Mouse (Mus musculus) limb, embryonic 15.5 days (tissue): ENCODE data around the gene Plcb4. TPM values are rescaled to one million over a fixed set of nuclear protein-coding genes. Genes with fewer than 3 reads are reported as not detected.
"Not testable (repeated sequence)": the region's sequence is repeated elsewhere in the genome, so short reads cannot be mapped to it uniquely, and the experiment has no call there.

Experiments used
- ATAC-seq: fragments of 200-750 bp; cut with Nextera tagmentation; 2 replicates; pipeline ENCODE4 v1.8.0; 2017; ENCODE audit warnings: low read depth, moderate TSS enrichment; ENCODE audit not compliant: insufficient number of reproducible peaks, low FRiP score, low TSS enrichment
- H3K27ac ChIP-seq: fragments of 300-500 bp; sonication (generic); 2 replicates; pipeline ENCODE4 v1.5.1; 2015; ENCODE audit warnings: moderate library complexity, mild to moderate bottlenecking, inconsistent platforms
- H3K27me3 ChIP-seq: fragments of 300-500 bp; sonication (generic); 2 replicates; pipeline ENCODE4 v1.6.1; 2015; ENCODE audit warnings: inconsistent platforms
- H3K36me3 ChIP-seq: fragments of 300-500 bp; sonication (generic); 2 replicates; pipeline ENCODE4 v1.6.1; 2015; ENCODE audit warnings: inconsistent platforms
- H3K4me1 ChIP-seq: fragments of 300-500 bp; sonication (generic); 2 replicates; pipeline ENCODE4 v1.6.1; 2015; ENCODE audit warnings: inconsistent platforms
- H3K4me2 ChIP-seq: fragments of 300-500 bp; sonication (generic); 2 replicates; pipeline ENCODE4 v1.6.1; 2015; ENCODE audit warnings: mild to moderate bottlenecking, inconsistent platforms
- H3K4me3 ChIP-seq: fragments of 300-500 bp; sonication (generic); 2 replicates; pipeline ENCODE4 v1.5.1; 2015; ENCODE audit warnings: mild to moderate bottlenecking, inconsistent platforms
- H3K9ac ChIP-seq: fragments of 300-500 bp; sonication (generic); 2 replicates; pipeline ENCODE4 v1.6.1; 2015; ENCODE audit warnings: inconsistent platforms
- H3K9me3 ChIP-seq: fragments of 300-500 bp; sonication (generic); 2 replicates; pipeline ENCODE4 v1.6.1; 2016; ENCODE audit warnings: inconsistent platforms
- WGBS: fragments of 180-500 bp; shearing (Covaris S2); methylation state at CpG from one replicate; pipeline ENCODE4 v1.1.7; 2015; 5-methylcytosine and 5-hydroxymethylcytosine counted together
- polyA plus RNA-seq: library from polyadenylated mRNA; unstranded; fragments of >200 nt; fragmentation: Nextera tagmentation; extraction: Ambion mirVana; gene quantifications from 2 replicates; pipeline ENCODE4 v1.2.1, GENCODE M21; 2015

The Plcb4 gene
- polyA plus RNA-seq, 1 experiment from 2014 or later, result 17.4 TPM

DNA sequence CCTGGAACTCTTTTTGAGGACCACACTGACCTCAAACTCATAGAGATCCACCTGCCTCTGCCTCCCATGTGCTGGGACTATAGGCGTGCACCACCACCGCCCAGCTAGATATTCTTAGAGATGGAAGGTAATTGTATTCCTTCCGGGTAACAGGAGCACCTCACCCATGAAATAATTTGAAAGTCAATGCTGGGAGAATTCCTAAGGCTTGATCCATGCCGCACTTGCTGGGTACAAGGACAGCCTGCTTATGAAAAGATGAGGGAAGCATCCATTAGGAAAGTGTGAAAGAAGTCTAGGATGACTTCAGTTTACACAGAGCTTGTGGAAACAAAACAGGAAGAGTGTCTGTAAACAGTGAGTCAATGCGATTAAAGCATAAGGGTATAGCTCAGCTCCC, 232.9 kb downstream of the Plcb4 start:
- H3K9me3 ChIP-seq, result no peaks in the 10 kb centered on the region
- no peak overlapping the region for H3K9ac ChIP-seq
- H3K27ac ChIP-seq, result no peak overlapping the region
- no peaks in the 10 kb centered on the region for H3K4me1 ChIP-seq
- ATAC-seq, result no peak
- no peak overlapping the region for H3K4me3 ChIP-seq
- H3K36me3 ChIP-seq, result no peaks in the 10 kb centered on the region
- H3K4me2 ChIP-seq, result no peak overlapping the region
- no peaks in the 10 kb centered on the region for H3K27me3 ChIP-seq
- 89% methylated on average over 5 of the region's 5 CpGs for WGBS

GRCm38 (mm10) chr2:135894582-135894981, 235.8 kb downstream of the Plcb4 start:
- ATAC-seq, result no peak
- Histone ChIP-seq H3K4me2 (no peak overlapping the region), H3K9ac (no peak overlapping the region)

DNA sequence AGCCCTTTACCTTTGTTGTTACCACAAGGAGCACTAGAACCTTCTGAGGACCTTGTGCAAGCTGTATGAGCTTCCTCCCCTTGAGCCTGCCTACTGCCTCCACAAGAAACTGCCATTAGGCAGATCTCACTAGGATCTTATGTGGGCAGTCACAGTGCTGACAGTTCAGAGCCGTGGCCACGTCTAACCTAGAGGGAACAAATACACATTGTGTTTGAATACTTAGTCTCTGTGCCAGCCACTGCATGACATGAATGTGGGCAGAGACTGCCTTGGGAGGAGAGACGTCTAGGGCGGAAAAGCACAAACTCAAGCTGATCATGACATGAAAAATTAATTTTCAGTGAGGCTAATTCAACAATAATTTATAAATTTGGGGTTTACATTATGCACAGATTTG, 239.2 kb downstream of the Plcb4 start:
- Histone ChIP-seq H3K4me1 (no peaks in the 10 kb centered on the region), H3K4me2 (no peak overlapping the region), H3K36me3 (no peaks in the 10 kb centered on the region), H3K27me3 (no peaks in the 10 kb centered on the region), H3K27ac (no peak overlapping the region), H3K9me3 (no peaks in the 10 kb centered on the region), H3K9ac (no peak overlapping the region), H3K4me3 (no peak overlapping the region)
- no peak for ATAC-seq
- 75% methylated on average over 4 of the region's 4 CpGs for WGBS

More at GRCm38 (mm10) chr2:135894582-135894981, 235.8 kb downstream of the Plcb4 start:
- H3K4me1 ChIP-seq, result no peaks in the 10 kb centered on the region
- H3K9me3 ChIP-seq, result no peaks in the 10 kb centered on the region
- no peak overlapping the region for H3K4me3 ChIP-seq
- WGBS, result 86% methylated on average over 2 of the region's 2 CpGs
- no peak overlapping the region for H3K27ac ChIP-seq
- no peaks in the 10 kb centered on the region for H3K27me3 ChIP-seq
- no peaks in the 10 kb centered on the region for H3K36me3 ChIP-seq

- ATAC-seq, H3K27me3 ChIP-seq, H3K4me2 ChIP-seq, H3K4me3 ChIP-seq, H3K4me1 ChIP-seq, H3K9ac ChIP-seq, H3K27ac ChIP-seq, H3K9me3 ChIP-seq, H3K36me3 ChIP-seq: not testable (repeated sequence)
- WGBS, result 74% methylated on average over 4 of the region's 4 CpGs
Observed at GRCm38 (mm10) chr2:135899931-135900330, 241.1 kb downstream of the Plcb4 start.

DNA sequence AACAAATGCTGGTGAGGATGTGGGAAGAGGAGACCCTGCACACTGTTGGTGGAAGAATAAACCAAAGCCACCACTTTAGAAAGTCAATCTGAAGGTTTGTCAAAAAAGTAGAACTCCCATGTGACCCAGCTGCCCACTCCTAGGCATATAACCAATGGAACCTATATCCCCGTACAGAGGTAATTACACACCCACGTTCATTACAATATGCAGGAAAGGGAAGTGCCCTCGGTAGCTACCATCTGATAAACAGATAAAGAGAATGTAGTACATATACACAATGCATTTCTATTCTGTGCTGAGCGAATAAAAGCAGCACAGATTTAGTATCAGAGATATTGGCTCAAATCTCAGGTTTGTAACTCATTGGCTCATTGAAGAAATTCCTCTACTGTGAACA, 242.2 kb downstream of the Plcb4 start:
- no peak for ATAC-seq
- Histone ChIP-seq H3K27ac (no peak overlapping the region), H3K9ac (no peak overlapping the region), H3K4me3 (no peak overlapping the region), H3K4me2 (no peak overlapping the region), H3K36me3 (no peaks in the 10 kb centered on the region), H3K9me3 (no peaks in the 10 kb centered on the region), H3K4me1 (no peaks in the 10 kb centered on the region), H3K27me3 (no peaks in the 10 kb centered on the region)
- 85% methylated on average over 4 of the region's 4 CpGs for WGBS

DNA sequence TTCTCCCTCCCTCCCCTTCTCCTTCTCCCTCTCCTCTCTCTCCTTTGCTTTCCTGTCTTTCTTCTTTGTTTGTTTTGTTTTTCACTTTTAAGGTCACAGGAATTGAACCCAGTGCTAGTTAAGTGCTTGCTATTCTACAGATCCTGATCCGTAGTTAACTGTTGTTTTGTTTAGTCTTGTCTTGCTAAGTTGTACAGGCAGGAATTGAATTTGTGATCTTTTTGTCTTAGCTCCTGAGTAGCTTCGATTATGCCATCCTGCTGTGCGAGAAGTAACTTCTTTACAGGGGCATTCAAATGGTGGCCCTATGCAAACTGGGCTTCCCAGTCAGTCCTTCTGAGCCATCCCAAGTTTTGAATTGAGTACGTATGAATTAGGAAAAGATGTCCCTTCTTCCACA, 245.5 kb downstream of the Plcb4 start:
- Histone ChIP-seq H3K9me3 (no peaks in the 10 kb centered on the region), H3K27ac (no peak overlapping the region), H3K4me1 (no peaks in the 10 kb centered on the region), H3K36me3 (no peaks in the 10 kb centered on the region), H3K9ac (no peak overlapping the region), H3K4me2 (no peak overlapping the region), H3K4me3 (no peak overlapping the region), H3K27me3 (no peaks in the 10 kb centered on the region)
- no peak for ATAC-seq
- WGBS, result 81% methylated on average over 4 of the region's 4 CpGs

- ATAC-seq, result no peak
- Histone ChIP-seq H3K27ac (no peak overlapping the region), H3K4me1 (no peaks in the 10 kb centered on the region), H3K4me2 (no peak overlapping the region), H3K27me3 (no peaks in the 10 kb centered on the region), H3K9me3 (no peaks in the 10 kb centered on the region), H3K9ac (no peak overlapping the region), H3K36me3 (no peaks in the 10 kb centered on the region), H3K4me3 (no peak overlapping the region)
- 87% methylated on average over 4 of the region's 4 CpGs for WGBS
Observed at GRCm38 (mm10) chr2:135904791-135905190, 246.0 kb downstream of the Plcb4 start.

DNA sequence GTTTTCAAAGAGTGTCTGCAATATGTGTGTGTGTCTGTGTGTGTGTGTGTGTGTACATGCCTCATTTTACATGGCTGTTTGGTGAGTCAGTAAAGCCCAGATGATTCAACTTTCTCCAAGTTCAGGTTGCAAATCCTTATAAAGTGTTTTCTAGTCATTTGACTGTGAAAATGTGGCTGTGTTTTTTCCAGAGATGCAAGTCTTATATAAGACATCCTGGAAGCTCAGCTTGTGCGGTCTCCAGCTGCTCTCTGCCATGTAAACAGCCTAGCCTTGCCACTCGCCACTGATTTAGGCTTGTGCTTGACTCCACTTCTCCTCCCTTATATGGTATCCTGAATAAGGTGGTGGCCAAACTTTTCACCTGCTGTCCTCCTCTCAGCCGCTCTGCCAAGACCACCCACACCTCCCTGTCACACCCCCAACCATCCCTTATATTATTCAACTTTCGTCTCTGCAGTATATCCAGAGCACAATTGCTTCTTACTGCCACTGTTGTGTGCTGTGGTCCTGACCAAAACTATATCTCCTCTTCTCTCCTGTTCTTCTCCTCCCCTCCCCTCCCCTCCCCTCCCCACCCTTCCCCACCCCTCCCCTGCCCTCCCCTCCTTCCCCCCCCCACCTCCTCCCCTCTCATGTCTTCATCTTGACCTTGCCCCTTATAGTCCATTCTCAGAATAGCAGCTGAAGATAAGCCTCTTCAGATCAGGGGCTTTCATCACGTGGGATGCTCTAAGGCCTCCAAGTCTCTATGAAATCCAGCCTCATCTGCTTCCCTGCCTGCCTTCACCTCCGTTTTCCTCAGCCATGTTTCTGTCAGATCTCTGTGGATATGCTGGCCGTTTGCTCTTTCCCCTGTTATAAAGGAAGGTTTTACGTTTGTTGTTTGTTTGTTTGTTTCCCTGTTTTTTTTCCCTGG, 255.8 kb downstream of the Plcb4 start:
- no peaks in the 10 kb centered on the region for H3K36me3 ChIP-seq
- no peak for ATAC-seq
- no peak overlapping the region for H3K9ac ChIP-seq
- H3K27me3 ChIP-seq, result no peaks in the 10 kb centered on the region
- WGBS, result 69% methylated on average over 8 of the region's 8 CpGs
- H3K9me3 ChIP-seq, result no peaks in the 10 kb centered on the region
- H3K27ac ChIP-seq, result no peak overlapping the region
- no peak overlapping the region for H3K4me2 ChIP-seq
- H3K4me3 ChIP-seq, result no peak overlapping the region
- peaks cover 13% of the 10 kb centered on the region; the same call in 1 of the 2 replicates for H3K4me1 ChIP-seq

GRCm38 (mm10) chr2:135915928-135916327, 257.1 kb downstream of the Plcb4 start:
- ATAC-seq, result no peak
- Histone ChIP-seq H3K27me3 (no peaks in the 10 kb centered on the region), H3K4me1 (peaks cover 13% of the 10 kb centered on the region; the same call in 1 of the 2 replicates), H3K9me3 (no peaks in the 10 kb centered on the region), H3K27ac (no peak overlapping the region), H3K4me2 (no peak overlapping the region), H3K36me3 (no peaks in the 10 kb centered on the region), H3K9ac (no peak overlapping the region), H3K4me3 (no peak overlapping the region)
- 62% methylated on average over 10 of the region's 10 CpGs for WGBS

DNA sequence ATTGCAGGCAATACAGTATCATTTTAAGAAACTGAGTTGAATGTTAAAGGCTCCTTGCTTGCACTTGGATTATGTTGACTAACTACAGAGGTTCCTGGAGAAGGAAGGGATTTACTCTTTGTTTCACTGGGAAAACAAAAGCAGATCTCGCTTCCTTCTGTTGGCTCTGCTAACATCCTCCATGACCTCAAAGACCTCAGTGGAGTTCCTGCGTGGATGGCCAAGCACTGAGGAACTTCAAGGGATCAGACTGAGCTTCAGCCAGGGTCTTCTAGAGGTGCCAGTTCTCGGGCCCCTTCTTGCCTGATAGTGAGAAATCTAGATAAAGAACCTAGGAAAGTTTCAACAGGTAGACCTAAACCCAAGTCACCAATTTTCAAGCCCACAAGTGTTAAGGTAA, 258.2 kb downstream of the Plcb4 start:
- Histone ChIP-seq H3K9ac (no peak overlapping the region), H3K4me2 (no peak overlapping the region), H3K4me1 (peaks cover 13% of the 10 kb centered on the region; the same call in 1 of the 2 replicates), H3K27ac (no peak overlapping the region), H3K36me3 (no peaks in the 10 kb centered on the region), H3K4me3 (no peak overlapping the region), H3K9me3 (no peaks in the 10 kb centered on the region), H3K27me3 (no peaks in the 10 kb centered on the region)
- WGBS, result 83% methylated on average over 3 of the region's 3 CpGs
- ATAC-seq, result no peak

- H3K36me3 ChIP-seq, result no peaks in the 10 kb centered on the region
- H3K4me2 ChIP-seq, result no peak overlapping the region
- no peaks in the 10 kb centered on the region for H3K27me3 ChIP-seq
- no peaks in the 10 kb centered on the region for H3K9me3 ChIP-seq
- no peak for ATAC-seq
- H3K4me3 ChIP-seq, result no peak overlapping the region
- 55% methylated on average over 5 of the region's 5 CpGs for WGBS
- H3K4me1 ChIP-seq, result peaks cover 13% of the 10 kb centered on the region; the same call in 1 of the 2 replicates
- H3K27ac ChIP-seq, result no peak overlapping the region
- H3K9ac ChIP-seq, result no peak overlapping the region
Observed at GRCm38 (mm10) chr2:135918116-135918515, 259.3 kb downstream of the Plcb4 start.

DNA sequence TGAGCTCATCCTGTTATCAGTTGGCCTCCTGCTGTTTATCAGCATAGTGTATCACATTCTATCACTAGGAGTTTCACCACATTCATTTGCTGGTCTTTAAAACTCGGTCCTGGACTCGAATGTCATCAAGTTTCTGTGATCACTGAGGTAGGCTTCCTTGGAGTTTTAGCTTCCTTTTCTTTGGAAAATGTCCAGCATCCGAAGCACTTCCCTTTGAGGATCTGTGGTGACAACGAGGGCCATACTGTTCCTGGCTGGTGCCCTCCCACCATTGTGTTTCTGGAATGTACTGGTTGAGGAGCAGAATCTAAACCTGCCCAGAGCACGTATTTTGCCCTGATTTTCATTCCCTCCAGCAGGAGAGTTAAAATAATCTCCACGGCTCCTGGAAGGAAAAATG, 260.8 kb downstream of the Plcb4 start:
- Histone ChIP-seq H3K4me1 (0 out of 2 replicates have a peak, but pooled peaks cover 8% of the 10 kb centered on the region), H3K4me2 (no peak overlapping the region), H3K27ac (no peak overlapping the region), H3K9ac (no peak overlapping the region), H3K4me3 (no peak overlapping the region), H3K9me3 (no peaks in the 10 kb centered on the region), H3K36me3 (no peaks in the 10 kb centered on the region), H3K27me3 (no peaks in the 10 kb centered on the region)
- WGBS, result 65% methylated on average over 6 of the region's 6 CpGs
- ATAC-seq, result no peak
